Comparison of ENCODE assay signal across 7 mouse cellular contexts in the genomic region with DNA sequence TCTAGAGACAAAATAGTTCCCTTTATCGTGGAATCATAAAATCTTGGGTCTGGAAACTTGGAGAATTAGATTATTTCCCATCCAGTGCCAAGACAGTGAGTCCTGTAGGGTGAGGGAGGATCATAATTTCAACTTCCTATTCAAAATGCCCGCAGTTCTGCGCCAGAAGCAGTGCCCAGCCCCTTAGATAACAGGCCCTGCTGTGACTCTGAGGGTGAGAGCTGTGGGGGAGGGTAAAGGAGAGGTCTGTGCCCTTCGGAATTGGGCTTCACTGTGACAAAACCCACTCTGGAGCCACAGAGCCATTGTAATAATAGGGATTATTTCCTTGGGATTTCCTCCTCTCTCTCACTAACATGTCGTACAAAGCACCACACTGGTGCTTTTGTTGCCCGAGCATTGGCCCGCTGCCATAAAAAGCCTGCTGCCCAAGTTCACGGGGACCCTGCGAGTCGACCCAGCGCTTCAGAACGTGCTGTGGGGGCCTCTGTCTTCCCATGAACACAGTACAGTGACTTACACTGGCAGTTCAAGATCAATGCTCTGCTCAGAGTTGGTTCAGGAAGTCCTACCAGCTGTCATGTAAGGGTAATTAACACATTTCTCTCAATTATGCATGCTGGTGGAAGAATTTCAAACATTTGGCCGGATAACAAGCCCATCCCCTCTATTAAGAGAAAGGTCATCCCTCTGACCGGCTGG.
DNase-seq lines count a peak whose midpoint lies in the region; ATAC-seq lines count a peak whose summit lies in the region.

No protein-coding gene starts in this region.

- H3K9me3 ChIP-seq in forebrain, embryonic 11.5 days (ENCODE audit: control insufficient read depth, low read length) = no peaks in the 10 kb centered on the region
- no peaks in the 10 kb centered on the region for H3K9me3 ChIP-seq in hindbrain, embryonic 16.5 days (ENCODE audit: control insufficient read depth, low read length)
- no peaks in the 10 kb centered on the region for H3K9me3 ChIP-seq in limb, embryonic 13.5 days
- no peaks in the 10 kb centered on the region for H3K9me3 ChIP-seq in midbrain, embryonic 12.5 days

- H3K9ac ChIP-seq in forebrain, embryonic 11.5 days (ENCODE audit: low read length) = peak overlapping the region; percentile 7; the same call in 1 of the 2 replicates
- H3K9ac ChIP-seq in hindbrain, embryonic 16.5 days (ENCODE audit: low read depth, low read length) = peak overlapping the region; percentile 14; the same call in 1 of the 2 replicates
- H3K9ac ChIP-seq in limb, embryonic 13.5 days = peak overlapping the region; percentile 45
- no peak overlapping the region; the same call in 1 of the 2 replicates for H3K9ac ChIP-seq in midbrain, embryonic 12.5 days (replicated peaks)

- no peak overlapping the region for H3K4me3 ChIP-seq in forebrain, embryonic 11.5 days (ENCODE audit: low read depth, low read length)
- no peak overlapping the region for H3K4me3 ChIP-seq in hindbrain, embryonic 16.5 days (ENCODE audit: low read length)
- 0 out of 2 replicates have a peak overlapping the region, but pooled peaks have one; percentile 0 for H3K4me3 ChIP-seq in limb, embryonic 13.5 days
- H3K4me3 ChIP-seq in midbrain, embryonic 12.5 days = no peak overlapping the region

- ATAC-seq in forebrain, embryonic 11.5 days (replicated peaks; ENCODE audit: low FRiP score) = peak; percentile 90
- ATAC-seq in hindbrain, embryonic 16.5 days = peak; percentile 89
- peak; percentile 70 for ATAC-seq in limb, embryonic 13.5 days (ENCODE audit: low FRiP score, low read depth)
- peak; percentile 90 for ATAC-seq in midbrain, embryonic 12.5 days (ENCODE audit: low FRiP score, low read depth)

- H3K4me2 ChIP-seq in forebrain, embryonic 11.5 days (ENCODE audit: low read depth, low read length, severe bottlenecking) = peak overlapping the region; percentile 18; the same call in 1 of the 2 replicates
- peak overlapping the region; percentile 36 for H3K4me2 ChIP-seq in hindbrain, embryonic 16.5 days (ENCODE audit: low read length)
- peak overlapping the region; percentile 51 for H3K4me2 ChIP-seq in limb, embryonic 13.5 days (replicated peaks)
- H3K4me2 ChIP-seq in midbrain, embryonic 12.5 days (replicated peaks) = peak overlapping the region; percentile 34

- 13% methylated on average over 14 of the region's 14 CpGs for WGBS in forebrain, embryonic 11.5 days
- 8% methylated on average over 14 of the region's 14 CpGs for WGBS in hindbrain, embryonic 16.5 days
- WGBS in limb, embryonic 13.5 days = 24% methylated on average over 14 of the region's 14 CpGs
- 11% methylated on average over 14 of the region's 14 CpGs for WGBS in midbrain, embryonic 12.5 days

- no peaks in the 10 kb centered on the region; the same call in 1 of the 2 replicates for H3K27me3 ChIP-seq in forebrain, embryonic 11.5 days (ENCODE audit: control insufficient read depth, insufficient read depth, low read length)
- H3K27me3 ChIP-seq in hindbrain, embryonic 16.5 days (replicated peaks; ENCODE audit: control insufficient read depth, insufficient read depth, low read length) = no peaks in the 10 kb centered on the region
- H3K27me3 ChIP-seq in limb, embryonic 13.5 days = no peaks in the 10 kb centered on the region
- H3K27me3 ChIP-seq in midbrain, embryonic 12.5 days = peaks cover 35% of the 10 kb centered on the region

- peaks cover 2% of the 10 kb centered on the region; the same call in 1 of the 2 replicates for H3K4me1 ChIP-seq in forebrain, embryonic 11.5 days (replicated peaks; ENCODE audit: control insufficient read depth, insufficient read depth, low read length)
- peaks cover 12% of the 10 kb centered on the region for H3K4me1 ChIP-seq in hindbrain, embryonic 16.5 days (ENCODE audit: control insufficient read depth, insufficient read depth, low read depth, low read length)
- peaks cover 46% of the 10 kb centered on the region for H3K4me1 ChIP-seq in limb, embryonic 13.5 days
- peaks cover 13% of the 10 kb centered on the region for H3K4me1 ChIP-seq in midbrain, embryonic 12.5 days

- no peaks in the 10 kb centered on the region for H3K36me3 ChIP-seq in forebrain, embryonic 11.5 days (ENCODE audit: control insufficient read depth, insufficient read depth, low read length)
- no peaks in the 10 kb centered on the region for H3K36me3 ChIP-seq in hindbrain, embryonic 16.5 days (ENCODE audit: control insufficient read depth, insufficient read depth, low read length)
- H3K36me3 ChIP-seq in limb, embryonic 13.5 days = peaks cover 21% of the 10 kb centered on the region
- no peaks in the 10 kb centered on the region for H3K36me3 ChIP-seq in midbrain, embryonic 12.5 days

- peak; percentile 21 for DNase-seq in NIH3T3 (ENCODE audit: low read depth)
- peak; percentile 62 for DNase-seq in adrenal gland, postnatal 25 days
- peak; percentile 82 for DNase-seq in forebrain, embryonic 11.5 days (ENCODE audit: low spot score)
- DNase-seq in thymus, postnatal 14 days = no peak

- H3K27ac ChIP-seq in forebrain, embryonic 11.5 days (ENCODE audit: low read depth, low read length) = peak overlapping the region; percentile 63
- H3K27ac ChIP-seq in hindbrain, embryonic 16.5 days (ENCODE audit: low read depth, low read length) = peak overlapping the region; percentile 60
- H3K27ac ChIP-seq in limb, embryonic 13.5 days = peak overlapping the region; percentile 86
- peak overlapping the region; percentile 63 for H3K27ac ChIP-seq in midbrain, embryonic 12.5 days (replicated peaks)
